Mouse (Mus musculus): ENCODE measurements around the gene Gm7945. TPM values are rescaled to one million over a fixed set of nuclear protein-coding genes. Genes with fewer than 3 reads are reported as not detected.

Gene Gm7945
- polyA plus RNA-seq (2012; rRNA removed): not detected in 2 replicates

DNA sequence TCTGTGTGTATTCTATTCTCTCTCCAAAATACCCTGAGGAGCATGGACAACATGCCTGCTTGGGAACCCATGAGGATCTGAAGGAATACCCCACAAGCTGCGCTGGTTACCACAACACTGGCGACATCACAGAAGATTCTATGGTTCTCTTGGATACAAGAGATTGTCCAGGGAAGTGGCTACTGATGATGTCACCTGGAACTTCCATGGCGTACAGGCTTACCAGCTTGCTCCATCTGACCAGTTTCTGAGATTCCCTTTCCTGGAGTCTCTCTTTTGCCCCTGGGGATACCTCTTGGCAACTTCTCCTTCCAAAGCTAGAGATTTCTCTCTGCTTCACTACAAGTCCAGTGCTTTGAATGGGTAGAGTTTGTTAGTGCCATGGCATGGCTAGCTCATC lies at the start of gene Gm7945:
Gene Gm7945, minus strand, starts transcription at position 101 of the 400 bp plus-strand sequence.

DNA sequence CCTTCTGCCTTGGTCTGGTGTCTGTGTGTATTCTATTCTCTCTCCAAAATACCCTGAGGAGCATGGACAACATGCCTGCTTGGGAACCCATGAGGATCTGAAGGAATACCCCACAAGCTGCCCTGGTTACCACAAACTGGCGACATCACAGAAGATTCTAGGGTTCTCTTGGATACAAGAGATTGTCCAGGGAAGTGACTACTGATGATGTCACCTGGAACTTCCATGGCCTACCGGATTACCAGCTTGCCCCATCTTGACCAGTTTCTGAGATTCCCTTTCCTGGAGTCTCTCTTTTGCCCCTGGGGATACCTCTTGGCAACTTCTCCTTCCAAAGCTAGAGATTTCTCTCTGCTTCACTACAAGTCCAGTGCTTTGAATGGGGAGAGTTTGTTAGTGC lies 22.0 kb upstream of the Gm7945 start, which contains the start of gene Gm6482:
Gene Gm6482, minus strand, starts transcription at position 101 of the 400 bp plus-strand sequence.

DNA sequence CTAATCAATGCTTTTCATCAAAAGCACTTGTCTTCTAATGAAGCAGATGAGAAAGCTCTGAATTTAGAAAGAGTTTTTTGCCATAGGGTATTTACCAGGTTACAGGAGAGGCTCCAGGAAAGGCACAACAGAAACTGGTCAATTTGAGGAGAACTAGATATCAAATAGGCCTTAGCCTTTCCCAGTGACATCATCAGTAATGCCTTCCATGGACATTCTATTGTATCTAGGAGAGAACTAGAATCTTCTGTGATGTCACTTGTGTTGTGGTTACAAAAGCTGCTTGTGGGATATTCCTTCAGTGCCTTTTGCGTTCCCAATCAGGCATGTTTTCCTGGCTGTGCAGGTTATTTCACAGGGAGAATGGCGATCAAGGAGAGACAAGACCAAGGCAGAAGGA lies 37.9 kb downstream of the Gm7945 start, which contains the start of gene Gm5798:
Gene Gm5798, plus strand, starts transcription at position 301 of the 400 bp plus-strand sequence.

Other genes with a start within 250 kb of the Gm7945 start
- 33.7 and 43.4 TPM in 2 replicates for gene Mbl1, start 234.9 kb downstream of the Gm7945 start, polyA plus RNA-seq (2012; rRNA removed)
- gene Sftpd, start 201.2 kb downstream of the Gm7945 start, polyA plus RNA-seq (2012; rRNA removed): 0.21 and 0.84 TPM in 2 replicates
- gene Gm2832, start 107.6 kb downstream of the Gm7945 start, polyA plus RNA-seq (2012; rRNA removed): 0.01 and 0.02 TPM in 2 replicates
- not detected in 2 replicates for gene Gm5798, start 37.8 kb downstream of the Gm7945 start, polyA plus RNA-seq (2012; rRNA removed)
- not detected in 2 replicates for gene Gm6482, start 21.9 kb upstream of the Gm7945 start, polyA plus RNA-seq (2012; rRNA removed)
- gene Gm7954, start 67.1 kb upstream of the Gm7945 start, polyA plus RNA-seq (2012; rRNA removed): not detected in 2 replicates
- gene Gm3486, start 103.1 kb upstream of the Gm7945 start, polyA plus RNA-seq (2012; rRNA removed): not detected in 2 replicates
- not detected in 2 replicates for gene Gm7970, start 169.2 kb upstream of the Gm7945 start, polyA plus RNA-seq (2012; rRNA removed)
- not detected in 2 replicates for gene 1700049E17Rik2, start 186.8 kb upstream of the Gm7945 start, polyA plus RNA-seq (2012; rRNA removed)
- not detected in 2 replicates for gene Gm3072, start 238.2 kb upstream of the Gm7945 start, polyA plus RNA-seq (2012; rRNA removed)